Mouse (Mus musculus): ENCODE data around the gene Sirt4. TPM values are rescaled to one million over a fixed set of nuclear protein-coding genes. Genes with fewer than 3 reads are reported as not detected.
A peak's percentile ranks its signal among the peaks of the same experiment; 100 is the strongest.
"Not testable (repeated sequence)": the region's sequence is repeated elsewhere in the genome, so short reads cannot be mapped to it uniquely, and the experiment has no call there.

The Sirt4 gene
- polyA plus RNA-seq, 1 experiment from 2014 or later = 15.5 TPM

GRCm38 (mm10) chr5:115503035-115503434 lies 18.5 kb upstream of the Sirt4 start:
- 0 out of 2 replicates have a peak, but pooled peaks cover 3% of the 10 kb centered on the region for H3K4me1 ChIP-seq (ENCODE audit: control insufficient read depth, insufficient read depth, low read length)
- no peak overlapping the region for H3K4me3 ChIP-seq (ENCODE audit: low read depth, low read length)
- no peaks in the 10 kb centered on the region for H3K9me3 ChIP-seq (ENCODE audit: control insufficient read depth, low read length)
- DNase-seq (ENCODE audit: low spot score) (no peak), ATAC-seq (ENCODE audit: insufficient read depth, low FRiP score, low TSS enrichment) (no peak)
- H3K9ac ChIP-seq (ENCODE audit: low read length) = no peak overlapping the region
- no peaks in the 10 kb centered on the region for H3K27me3 ChIP-seq (ENCODE audit: control insufficient read depth, insufficient read depth, low read length)
- H3K27ac ChIP-seq (ENCODE audit: low read depth, low read length) = no peak overlapping the region
- no peak overlapping the region for H3K4me2 ChIP-seq (ENCODE audit: low read depth)
- WGBS = 70% methylated on average over 12 of the region's 12 CpGs
- H3K36me3 ChIP-seq (ENCODE audit: control insufficient read depth, insufficient read depth, low read length) = no peaks in the 10 kb centered on the region

- Histone ChIP-seq H3K9me3 (ENCODE audit: control insufficient read depth, low read length) (no peaks in the 10 kb centered on the region), H3K9ac (ENCODE audit: low read length) (no peak overlapping the region), H3K4me3 (ENCODE audit: low read depth, low read length) (no peak overlapping the region), H3K27ac (ENCODE audit: low read depth, low read length) (no peak overlapping the region), H3K36me3 (ENCODE audit: control insufficient read depth, insufficient read depth, low read length) (no peaks in the 10 kb centered on the region), H3K27me3 (ENCODE audit: control insufficient read depth, insufficient read depth, low read length) (no peaks in the 10 kb centered on the region), H3K4me2 (ENCODE audit: low read depth) (no peak overlapping the region), H3K4me1 (ENCODE audit: control insufficient read depth, insufficient read depth, low read length) (no peaks in the 10 kb centered on the region)
- DNase-seq (ENCODE audit: low spot score) = no peak
- WGBS = 78% methylated on average over 12 of the region's 12 CpGs
- no peak for ATAC-seq (ENCODE audit: insufficient read depth, low FRiP score, low TSS enrichment)
These were observed 15.9 kb upstream of the Sirt4 start for GRCm38 (mm10) chr5:115500383-115500935.

GRCm38 (mm10) chr5:115498307-115499240 lies 14.0 kb upstream of the Sirt4 start:
- no peak overlapping the region for H3K27ac ChIP-seq (ENCODE audit: low read depth, low read length)
- no peaks in the 10 kb centered on the region for H3K4me1 ChIP-seq (ENCODE audit: control insufficient read depth, insufficient read depth, low read length)
- H3K27me3 ChIP-seq (ENCODE audit: control insufficient read depth, insufficient read depth, low read length) = no peaks in the 10 kb centered on the region
- no peak overlapping the region for H3K4me3 ChIP-seq (ENCODE audit: low read depth, low read length)
- 54% methylated on average over 9 of the region's 9 CpGs for WGBS
- no peaks in the 10 kb centered on the region for H3K36me3 ChIP-seq (ENCODE audit: control insufficient read depth, insufficient read depth, low read length)
- ATAC-seq (ENCODE audit: insufficient read depth, low FRiP score, low TSS enrichment) = no peak
- H3K4me2 ChIP-seq (ENCODE audit: low read depth) = no peak overlapping the region
- H3K9me3 ChIP-seq (ENCODE audit: control insufficient read depth, low read length) = no peaks in the 10 kb centered on the region
- DNase-seq (ENCODE audit: low spot score) = no peak
- H3K9ac ChIP-seq (ENCODE audit: low read length) = no peak overlapping the region

GRCm38 (mm10) chr5:115497033-115497432 lies 12.5 kb upstream of the Sirt4 start:
- no peaks in the 10 kb centered on the region for H3K9me3 ChIP-seq (ENCODE audit: control insufficient read depth, low read length)
- no peak for ATAC-seq (ENCODE audit: insufficient read depth, low FRiP score, low TSS enrichment)
- WGBS = 78% methylated on average over 7 of the region's 7 CpGs
- no peaks in the 10 kb centered on the region for H3K27me3 ChIP-seq (ENCODE audit: control insufficient read depth, insufficient read depth, low read length)
- H3K9ac ChIP-seq (ENCODE audit: low read length) = no peak overlapping the region
- no peak overlapping the region for H3K4me2 ChIP-seq (ENCODE audit: low read depth)
- no peaks in the 10 kb centered on the region for H3K36me3 ChIP-seq (ENCODE audit: control insufficient read depth, insufficient read depth, low read length)
- H3K4me1 ChIP-seq (ENCODE audit: control insufficient read depth, insufficient read depth, low read length) = peaks cover under 1% of the 10 kb centered on the region; the same call in 1 of the 2 replicates
- no peak for DNase-seq (ENCODE audit: low spot score)
- no peak overlapping the region for H3K27ac ChIP-seq (ENCODE audit: low read depth, low read length)
- no peak overlapping the region for H3K4me3 ChIP-seq (ENCODE audit: low read depth, low read length)

- H3K9me3 ChIP-seq (ENCODE audit: control insufficient read depth, low read length); H3K36me3 ChIP-seq (ENCODE audit: control insufficient read depth, insufficient read depth, low read length); H3K27me3 ChIP-seq (ENCODE audit: control insufficient read depth, insufficient read depth, low read length); H3K27ac ChIP-seq (ENCODE audit: low read depth, low read length); ATAC-seq (ENCODE audit: insufficient read depth, low FRiP score, low TSS enrichment); H3K4me3 ChIP-seq (ENCODE audit: low read depth, low read length); DNase-seq (ENCODE audit: low spot score); H3K4me1 ChIP-seq (ENCODE audit: control insufficient read depth, insufficient read depth, low read length); H3K4me2 ChIP-seq (ENCODE audit: low read depth); H3K9ac ChIP-seq (ENCODE audit: low read length): not testable (repeated sequence)
- WGBS = 83% methylated on average over 3 of the region's 3 CpGs
These were observed 11.1 kb upstream of the Sirt4 start for GRCm38 (mm10) chr5:115495618-115496017.

DNA sequence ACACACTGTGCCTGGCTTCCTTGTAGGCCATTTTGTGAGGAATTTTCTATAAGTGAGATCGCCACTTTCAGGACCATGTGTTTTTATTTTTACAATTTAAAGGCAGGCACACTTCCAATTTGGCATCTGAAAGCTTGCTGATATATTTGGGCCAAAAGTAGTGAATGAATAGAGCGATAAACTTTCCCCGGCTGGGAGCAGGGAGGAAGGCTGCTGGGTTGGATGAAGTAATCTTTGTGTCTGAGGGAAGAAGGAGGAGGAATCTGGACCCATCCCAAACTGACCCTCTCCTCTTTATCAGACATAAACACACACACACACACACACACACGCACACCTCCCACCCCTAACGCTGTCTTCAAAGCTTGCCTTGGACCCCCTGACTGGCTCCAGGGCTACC lies 8.9 kb upstream of the Sirt4 start:
- H3K36me3 ChIP-seq (ENCODE audit: control insufficient read depth, insufficient read depth, low read length) = no peaks in the 10 kb centered on the region
- no peaks in the 10 kb centered on the region for H3K9me3 ChIP-seq (ENCODE audit: control insufficient read depth, low read length)
- no peak overlapping the region for H3K27ac ChIP-seq (ENCODE audit: low read depth, low read length)
- no peak overlapping the region for H3K9ac ChIP-seq (ENCODE audit: low read length)
- ATAC-seq (ENCODE audit: insufficient read depth, low FRiP score, low TSS enrichment) (no peak), DNase-seq (ENCODE audit: low spot score) (no peak)
- H3K4me2 ChIP-seq (ENCODE audit: low read depth) = no peak overlapping the region
- no peak overlapping the region for H3K4me3 ChIP-seq (ENCODE audit: low read depth, low read length)
- 68% methylated on average over 5 of the region's 5 CpGs for WGBS
- H3K4me1 ChIP-seq (ENCODE audit: control insufficient read depth, insufficient read depth, low read length) = peaks cover 8% of the 10 kb centered on the region
- H3K27me3 ChIP-seq (ENCODE audit: control insufficient read depth, insufficient read depth, low read length) = no peaks in the 10 kb centered on the region

GRCm38 (mm10) chr5:115492711-115493335 lies 8.3 kb upstream of the Sirt4 start:
- H3K4me1 ChIP-seq (ENCODE audit: control insufficient read depth, insufficient read depth, low read length) = peaks cover 8% of the 10 kb centered on the region
- no peak overlapping the region for H3K4me3 ChIP-seq (ENCODE audit: low read depth, low read length)
- H3K9me3 ChIP-seq (ENCODE audit: control insufficient read depth, low read length) = no peaks in the 10 kb centered on the region
- no peak overlapping the region for H3K4me2 ChIP-seq (ENCODE audit: low read depth)
- ATAC-seq (ENCODE audit: insufficient read depth, low FRiP score, low TSS enrichment) (no peak), DNase-seq (ENCODE audit: low spot score) (no peak)
- H3K9ac ChIP-seq (ENCODE audit: low read length) = no peak overlapping the region
- no peak overlapping the region for H3K27ac ChIP-seq (ENCODE audit: low read depth, low read length)
- 79% methylated on average over 6 of the region's 6 CpGs for WGBS
- no peaks in the 10 kb centered on the region for H3K27me3 ChIP-seq (ENCODE audit: control insufficient read depth, insufficient read depth, low read length)
- no peaks in the 10 kb centered on the region for H3K36me3 ChIP-seq (ENCODE audit: control insufficient read depth, insufficient read depth, low read length)

- Histone ChIP-seq H3K9me3 (ENCODE audit: control insufficient read depth, low read length) (no peaks in the 10 kb centered on the region), H3K4me1 (ENCODE audit: control insufficient read depth, insufficient read depth, low read length) (peaks cover 8% of the 10 kb centered on the region), H3K4me3 (ENCODE audit: low read depth, low read length) (no peak overlapping the region), H3K9ac (ENCODE audit: low read length) (peak overlapping the region; percentile 22; the same call in 1 of the 2 replicates), H3K27me3 (ENCODE audit: control insufficient read depth, insufficient read depth, low read length) (no peaks in the 10 kb centered on the region), H3K4me2 (ENCODE audit: low read depth) (peak overlapping the region; percentile 36), H3K27ac (ENCODE audit: low read depth, low read length) (no peak overlapping the region), H3K36me3 (ENCODE audit: control insufficient read depth, insufficient read depth, low read length) (no peaks in the 10 kb centered on the region)
- ATAC-seq (ENCODE audit: insufficient read depth, low FRiP score, low TSS enrichment) (no peak), DNase-seq (ENCODE audit: low spot score) (peak; percentile 52)
- 5% methylated on average over 28 of the region's 28 CpGs for WGBS
These were observed 7.3 kb upstream of the Sirt4 start for GRCm38 (mm10) chr5:115491771-115492322.

Data from neural tube, embryonic 11.5 days (tissue).